ENCODE assay signal across 9 mouse cellular contexts in genomic region chr11:83802166-83802565, GRCm38 (mm10). TPM values are rescaled to one million over a fixed set of nuclear protein-coding genes. Genes with fewer than 3 reads are reported as not detected.
DNase-seq lines count a peak whose midpoint lies in the region; ATAC-seq lines count a peak whose summit lies in the region.
"Had no signal": no experiment of that assay in that cellular context is flagged by ENCODE, and none has a peak within 500 bp of the region (broad histone marks: within the 10 kb centered on the region; RNA-seq: fewer than 3 reads in every experiment).

No protein-coding gene starts in this region.

- H3K4me3 ChIP-seq in hindbrain, embryonic 10.5 days: no peak overlapping the region
- no peak overlapping the region for H3K4me3 ChIP-seq in hindbrain, embryonic 13.5 days
- no peak overlapping the region for H3K4me3 ChIP-seq in neural tube, embryonic 15.5 days (replicated peaks)
- H3K4me3 ChIP-seq: midbrain, embryonic 12.5 days had no signal

- no peak overlapping the region for H3K27ac ChIP-seq in hindbrain, embryonic 10.5 days
- H3K27ac ChIP-seq in hindbrain, embryonic 13.5 days: no peak overlapping the region
- no peak overlapping the region for H3K27ac ChIP-seq in neural tube, embryonic 15.5 days (replicated peaks)
- H3K27ac ChIP-seq: midbrain, embryonic 12.5 days had no signal

- no peak for ATAC-seq in hindbrain, embryonic 13.5 days (ENCODE audit: low FRiP score)
- no peak for ATAC-seq in neural tube, embryonic 15.5 days (ENCODE audit: low FRiP score)

- no peaks in the 10 kb centered on the region for H3K9me3 ChIP-seq in hindbrain, embryonic 10.5 days
- H3K9me3 ChIP-seq in hindbrain, embryonic 13.5 days: no peaks in the 10 kb centered on the region
- no peaks in the 10 kb centered on the region for H3K9me3 ChIP-seq in neural tube, embryonic 15.5 days (replicated peaks)
- H3K9me3 ChIP-seq: midbrain, embryonic 12.5 days had no signal

- no peak overlapping the region for H3K4me2 ChIP-seq in hindbrain, embryonic 13.5 days
- no peak overlapping the region for H3K4me2 ChIP-seq in neural tube, embryonic 15.5 days
- H3K4me2 ChIP-seq: midbrain, embryonic 12.5 days had no signal

- no peaks in the 10 kb centered on the region for H3K36me3 ChIP-seq in hindbrain, embryonic 10.5 days
- no peaks in the 10 kb centered on the region for H3K36me3 ChIP-seq in hindbrain, embryonic 13.5 days
- no peaks in the 10 kb centered on the region for H3K36me3 ChIP-seq in neural tube, embryonic 15.5 days
- H3K36me3 ChIP-seq: midbrain, embryonic 12.5 days had no signal

- H3K27me3 ChIP-seq in hindbrain, embryonic 10.5 days (ENCODE audit: insufficient read depth, poor library complexity, severe bottlenecking): no peaks in the 10 kb centered on the region
- no peaks in the 10 kb centered on the region for H3K27me3 ChIP-seq in hindbrain, embryonic 13.5 days
- H3K27me3 ChIP-seq in neural tube, embryonic 15.5 days (replicated peaks): no peaks in the 10 kb centered on the region

- H3K9ac ChIP-seq in hindbrain, embryonic 13.5 days: no peak overlapping the region
- H3K9ac ChIP-seq in neural tube, embryonic 15.5 days (replicated peaks): no peak overlapping the region
- H3K9ac ChIP-seq: midbrain, embryonic 12.5 days had no signal

- peak; percentile 16 for DNase-seq in hindbrain, embryonic 10.5 days (ENCODE audit: low spot score)
- DNase-seq in B cell, adult 2 months: peak; percentile 38 to 48
- DNase-seq in adrenal gland, postnatal 36 days: peak; percentile 23 to 50
- peak; percentile 77 to 82 for DNase-seq in kidney, postnatal 36 days
- DNase-seq in layer of hippocampus, adult 11-12 months (ENCODE audit: low spot score): no peak
- no peak for DNase-seq in spleen, postnatal 14 days (ENCODE audit: low spot score in 2 of 2)

- WGBS in hindbrain, embryonic 10.5 days: 70% methylated on average over 8 of the region's 8 CpGs
- WGBS in hindbrain, embryonic 13.5 days: 68% methylated on average over 8 of the region's 8 CpGs
- WGBS in neural tube, embryonic 15.5 days: 70% methylated on average over 8 of the region's 8 CpGs

- H3K4me1 ChIP-seq in hindbrain, embryonic 10.5 days (replicated peaks): peaks cover 4% of the 10 kb centered on the region; the same call in 1 of the 2 replicates
- no peaks in the 10 kb centered on the region for H3K4me1 ChIP-seq in hindbrain, embryonic 13.5 days (replicated peaks)
- H3K4me1 ChIP-seq in neural tube, embryonic 15.5 days: no peaks in the 10 kb centered on the region
- H3K4me1 ChIP-seq: midbrain, embryonic 12.5 days had no signal

RNA-seq across cellular contexts. Expression of gene Hnf1b, which starts 47.7 kb away (rescaled TPM):
- polyA plus RNA-seq in hindbrain, embryonic 10.5 days (2016; fragmentation: Nextera tagmentation; extraction: Ambion mirVana): not detected in 2 replicates
- polyA plus RNA-seq in hindbrain, embryonic 13.5 days (2015; fragmentation: Nextera tagmentation; extraction: Ambion mirVana): 0.10 and 0.19 TPM in 2 replicates
- not detected for total RNA-seq in adrenal gland, postnatal 36 days (2021)
- polyA plus RNA-seq in neural tube, embryonic 15.5 days (2015; fragmentation: Nextera tagmentation; extraction: Ambion mirVana): 0.77 and 1.2 TPM in 2 replicates
- polyA plus RNA-seq: midbrain, embryonic 12.5 days had no signal

RNA-seq across cellular contexts. Expression of gene Heatr6, which starts 48.7 kb away (rescaled TPM):
- polyA plus RNA-seq in hindbrain, embryonic 10.5 days (2016; fragmentation: Nextera tagmentation; extraction: Ambion mirVana): 30.0 and 30.1 TPM in 2 replicates
- polyA plus RNA-seq in hindbrain, embryonic 13.5 days (2015; fragmentation: Nextera tagmentation; extraction: Ambion mirVana): 36.0 and 39.8 TPM in 2 replicates
- total RNA-seq in adrenal gland, postnatal 36 days (2021): 10 to 100 TPM; 11.3 to 14.6 TPM
- 28.1 and 32.4 TPM in 2 replicates for polyA plus RNA-seq in neural tube, embryonic 15.5 days (2015; fragmentation: Nextera tagmentation; extraction: Ambion mirVana)

RNA-seq across cellular contexts. Expression of gene Wfdc21, which starts 55.4 kb away (rescaled TPM):
- not detected in 2 replicates for polyA plus RNA-seq in hindbrain, embryonic 10.5 days (2016; fragmentation: Nextera tagmentation; extraction: Ambion mirVana)
- 0.53 TPM in 1 of 2 replicates, not detected in the other for polyA plus RNA-seq in hindbrain, embryonic 13.5 days (2015; fragmentation: Nextera tagmentation; extraction: Ambion mirVana)
- total RNA-seq in adrenal gland, postnatal 36 days (2021): 1 to 10 TPM in 1 of 2 experiments, not detected in 1; 1.1 TPM
- polyA plus RNA-seq in neural tube, embryonic 15.5 days (2015; fragmentation: Nextera tagmentation; extraction: Ambion mirVana): 0.41 and 2.0 TPM in 2 replicates
- polyA plus RNA-seq: midbrain, embryonic 12.5 days had no signal

Comparison
In these comparisons a context has a peak if more than half of its experiments do, and no peak if none do; other contexts are left out.
1. DNase-seq: peak in hindbrain, embryonic 10.5 days (single experiment), B cell, adult 2 months (2 of 2), adrenal gland, postnatal 36 days (2 of 2) and kidney, postnatal 36 days (2 of 2); none in layer of hippocampus, adult 11-12 months (single experiment) and spleen, postnatal 14 days (0 of 2).